Mouse (Mus musculus): ENCODE data around the gene Rgs6.

DNA sequence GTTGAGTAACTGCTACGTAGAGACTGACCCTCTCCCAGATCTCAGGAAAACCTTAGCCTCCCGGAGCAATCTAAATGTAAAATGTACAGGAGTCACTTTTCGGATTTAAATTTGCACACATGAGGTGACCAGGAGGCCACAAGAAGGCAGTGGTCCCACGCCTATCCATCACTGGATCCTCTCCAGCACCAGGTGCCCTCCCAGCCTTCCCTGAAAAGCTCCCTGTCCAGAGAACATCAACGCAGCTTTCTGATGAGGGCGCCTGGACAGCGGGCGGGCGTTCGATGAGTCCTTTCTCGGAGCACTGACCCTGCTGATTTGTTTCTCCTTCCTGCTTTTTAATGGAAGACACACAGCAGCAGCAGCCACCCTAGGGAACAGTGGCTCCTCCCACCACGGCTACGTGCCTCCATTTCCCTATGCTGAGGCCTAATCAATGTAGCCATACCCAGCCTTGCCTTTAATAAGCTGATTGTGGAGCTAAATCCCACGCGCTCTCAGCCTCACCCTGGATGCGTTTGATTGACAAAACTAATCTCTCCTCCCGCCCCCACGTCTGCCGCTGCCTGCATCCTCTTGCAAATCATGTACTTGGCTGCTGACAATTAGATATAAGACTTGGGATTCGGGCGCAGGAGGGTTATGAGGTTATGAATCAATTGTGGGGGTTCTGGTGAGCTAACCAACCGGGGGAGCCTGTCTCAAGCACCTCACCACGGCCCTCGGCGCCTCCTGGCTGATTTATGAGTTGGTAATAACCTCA, 449.9 kb downstream of the Rgs6 start:
- no peak for TF ChIP-seq CTCF (IDR thresholded peaks at IDR 0.05; ENCODE audit: low read depth)
- TF ChIP-seq EP300 (optimal IDR thresholded peaks at IDR 0.05): no peak

All from stomach, postnatal 0 days (tissue).